Mouse (Mus musculus) right cerebral cortex, postnatal 14 days (tissue): Measurements from ENCODE around the gene Ndrg3.
"Not testable (repeated sequence)": the region's sequence is repeated elsewhere in the genome, so short reads cannot be mapped to it uniquely, and the experiment has no call there.

Experiments used
- DNase-seq: peaks from one replicate; pipeline ENCODE4 v3.0.0; 2022

Ndrg3 gene

GRCm38 (mm10) chr2:156933426-156933825 is 58.4 kb downstream of the Ndrg3 start:
- DNase-seq, result no peak

DNA sequence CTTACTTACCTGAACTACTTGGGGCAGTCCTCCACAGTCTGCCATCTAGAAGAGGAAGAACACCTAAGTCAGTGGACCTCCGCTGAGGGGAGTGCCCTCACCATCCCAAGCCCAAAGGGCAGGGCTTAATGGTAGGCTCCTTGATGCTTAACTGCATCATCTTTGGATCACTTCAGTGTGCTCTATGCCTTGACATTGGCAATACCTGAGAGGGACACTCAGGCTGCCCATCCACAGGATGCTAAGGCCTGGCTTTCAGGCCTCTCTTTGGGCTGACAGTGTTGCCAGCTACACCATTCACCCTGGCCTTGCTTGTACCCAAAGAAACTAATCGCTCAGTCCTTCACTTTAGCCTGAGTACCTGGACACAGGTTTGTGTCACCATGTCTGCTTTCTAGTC is 60.4 kb downstream of the Ndrg3 start:
- DNase-seq, result no peak

DNA sequence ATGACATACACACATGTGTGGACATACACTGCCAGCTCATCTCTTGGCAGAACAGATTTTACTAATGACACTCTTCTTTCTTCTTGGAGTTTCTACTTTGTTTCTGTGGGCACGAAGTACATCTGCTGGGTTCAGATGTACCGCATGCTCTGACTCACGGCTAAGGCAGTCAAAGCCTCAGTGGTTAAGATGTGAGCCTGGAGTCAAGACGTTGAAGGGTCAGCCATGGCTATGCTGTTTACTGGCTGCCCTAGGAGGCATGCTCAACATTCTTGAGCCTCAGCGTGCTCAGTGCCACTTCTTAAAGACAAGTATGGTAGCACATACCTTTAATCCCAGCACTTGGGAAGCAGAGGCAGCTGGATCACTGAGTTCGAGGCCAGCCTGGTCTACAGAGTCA is 61.3 kb downstream of the Ndrg3 start:
- no peak for DNase-seq

DNA sequence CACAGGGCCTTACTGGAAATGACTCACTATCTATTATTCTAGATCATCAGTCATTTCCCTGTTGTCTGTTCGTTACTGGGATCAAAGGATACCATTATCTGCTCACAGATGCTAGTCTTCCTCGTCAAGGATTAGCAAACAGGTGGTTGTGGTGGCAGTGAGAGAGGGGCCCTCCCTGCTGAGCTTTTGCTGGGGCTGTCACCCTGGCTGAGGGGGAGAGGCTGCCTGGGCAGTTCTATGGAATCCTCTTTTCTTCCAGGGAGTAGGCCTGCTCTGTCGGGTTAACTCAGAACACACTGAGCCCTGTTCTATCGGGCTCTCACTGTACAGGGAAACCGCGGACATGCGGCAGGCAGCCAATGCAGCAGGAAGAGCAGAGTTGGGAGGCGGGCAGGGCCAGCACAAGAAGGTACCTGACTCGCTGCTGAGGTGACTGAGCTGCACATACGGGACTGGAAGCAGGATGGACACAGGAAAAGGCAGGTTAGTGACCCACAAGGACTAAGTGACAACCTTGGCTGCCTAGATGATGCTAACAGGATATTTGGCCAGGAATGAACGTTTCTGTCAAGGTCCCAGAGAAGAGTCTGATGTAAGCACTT is 62.2 kb downstream of the Ndrg3 start:
- DNase-seq, result no peak

DNA sequence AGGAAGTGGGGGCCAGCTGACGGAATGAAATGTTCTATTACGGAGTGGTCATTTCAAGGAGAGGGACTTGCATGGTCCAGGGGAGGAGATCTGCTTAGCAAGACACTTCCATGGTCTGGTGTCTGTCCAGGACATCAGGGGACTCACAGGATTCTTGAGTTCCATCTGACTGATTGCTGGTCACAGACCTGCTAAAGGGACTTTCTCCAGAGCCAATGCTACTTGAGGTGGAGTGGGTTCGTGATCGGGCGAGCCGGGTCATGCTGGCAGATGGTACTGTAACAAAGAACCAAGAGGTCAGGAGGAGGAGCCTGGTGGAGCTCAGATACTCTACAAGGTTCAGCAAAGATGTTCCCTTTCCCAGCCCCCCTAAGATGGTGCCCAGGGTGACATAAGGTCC is 63.2 kb downstream of the Ndrg3 start:
- DNase-seq, result no peak

DNA sequence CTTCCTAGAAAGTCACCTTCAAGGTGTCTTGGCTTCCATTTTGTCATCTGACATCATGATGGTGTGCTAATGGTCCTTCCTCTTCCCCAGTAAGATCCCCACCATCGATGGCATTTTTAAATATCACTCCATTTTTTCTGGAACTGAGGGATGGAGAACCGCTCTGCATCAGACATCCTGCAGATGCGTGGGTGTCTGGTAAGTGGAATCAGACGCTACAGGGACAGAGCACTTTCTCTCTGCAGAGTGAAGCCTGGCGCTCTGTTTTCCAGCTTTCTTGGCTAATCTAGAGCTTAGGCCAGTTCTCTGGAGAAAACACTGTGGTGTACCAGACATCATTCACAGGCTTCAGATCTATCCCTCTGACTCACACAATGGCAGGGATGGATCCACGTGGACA is 64.2 kb downstream of the Ndrg3 start:
- DNase-seq, result no peak

DNA sequence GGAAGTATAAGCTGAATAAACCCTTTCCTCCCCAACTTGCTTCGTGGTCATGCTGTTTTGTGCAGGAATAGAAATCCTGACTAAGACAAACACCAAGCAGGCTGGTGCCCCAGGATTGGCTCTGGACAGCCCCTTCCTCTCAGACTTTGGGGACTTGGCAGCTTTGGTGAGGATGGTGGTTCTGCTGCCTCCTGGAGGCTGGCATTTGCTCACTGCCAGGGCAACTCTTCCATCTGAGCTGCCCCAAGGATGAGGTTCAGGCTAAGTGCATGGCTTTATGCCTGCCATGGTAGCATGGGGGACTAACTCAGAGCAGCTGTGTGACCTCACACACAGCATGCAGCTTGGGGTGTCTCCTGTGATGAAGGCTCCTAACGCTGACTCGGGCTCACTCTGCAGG is 66.2 kb downstream of the Ndrg3 start:
- not testable (repeated sequence) for DNase-seq

- DNase-seq, result not testable (repeated sequence)
Measured at GRCm38 (mm10) chr2:156925075-156925474, 66.8 kb downstream of the Ndrg3 start.

DNA sequence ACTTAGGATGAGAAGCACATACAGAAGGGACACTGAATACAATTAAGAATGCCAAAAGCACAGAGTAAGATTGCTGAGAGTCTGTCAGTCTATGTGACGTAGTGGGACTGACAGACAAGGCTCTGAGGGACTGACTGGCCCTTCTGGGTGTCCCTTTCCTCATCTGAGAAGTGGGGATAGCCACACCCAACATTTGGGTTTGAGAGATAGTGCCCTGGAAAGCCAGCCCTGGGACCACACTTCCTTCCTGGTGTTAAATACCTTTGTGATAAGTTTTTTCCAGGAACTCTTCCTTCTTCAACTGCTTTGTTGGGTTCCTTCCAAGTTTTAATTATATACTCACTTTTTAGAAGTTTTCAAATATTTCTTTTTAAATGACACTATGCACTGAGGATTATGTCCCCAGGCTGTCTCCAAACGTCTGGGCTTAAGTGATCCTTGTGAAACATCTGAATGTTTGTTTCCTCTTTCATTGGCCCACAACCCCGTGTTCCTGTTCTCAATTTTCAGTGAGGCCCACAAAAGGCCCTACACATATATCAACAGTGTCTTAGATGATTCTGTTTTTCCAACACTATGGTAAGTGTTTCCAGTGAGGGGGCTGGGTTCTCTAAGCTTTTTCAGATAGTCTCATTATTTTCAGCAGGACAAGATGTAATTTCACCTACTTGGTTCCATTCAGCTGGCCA is 67.5 kb downstream of the Ndrg3 start:
- DNase-seq, result no peak

DNA sequence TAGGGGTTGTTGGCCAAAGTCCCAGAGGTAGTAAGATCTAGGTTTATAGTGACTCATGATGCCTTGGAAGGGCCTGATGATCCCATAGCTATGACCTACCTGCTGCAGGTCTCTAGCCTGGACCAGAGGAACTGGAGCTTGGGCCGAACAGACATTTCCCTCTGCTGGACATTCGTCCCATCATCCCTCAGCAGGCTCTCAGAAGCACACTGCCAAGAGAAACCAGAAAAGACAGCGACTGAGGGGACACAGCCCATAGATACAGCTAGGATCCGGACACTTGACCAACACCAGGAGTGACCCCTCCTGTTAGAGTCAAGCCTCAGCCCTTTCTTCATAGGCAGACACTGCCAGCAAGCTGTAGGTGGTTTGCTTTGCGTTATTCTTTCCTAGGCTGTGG is 68.8 kb downstream of the Ndrg3 start:
- DNase-seq, result no peak

DNA sequence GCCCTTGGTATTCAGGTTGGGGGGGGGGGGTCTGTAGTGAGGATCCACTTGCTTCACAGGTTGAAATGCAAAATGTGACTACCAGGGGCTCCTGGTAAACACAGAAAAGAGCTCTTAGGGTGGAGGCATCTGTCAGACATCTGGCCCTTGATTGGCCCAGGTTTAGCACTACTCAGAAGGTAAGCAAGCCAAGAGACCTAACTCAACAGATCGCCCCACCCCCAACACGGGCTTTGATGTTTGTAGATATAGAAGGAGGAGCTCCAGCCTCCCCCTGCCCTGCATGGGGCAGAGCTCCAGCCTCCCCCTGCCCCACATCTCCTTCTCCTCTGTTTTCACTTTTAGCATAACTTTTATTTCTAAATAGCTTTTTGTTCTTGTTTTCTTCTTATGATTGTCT is 72.1 kb downstream of the Ndrg3 start:
- DNase-seq, result no peak

DNA sequence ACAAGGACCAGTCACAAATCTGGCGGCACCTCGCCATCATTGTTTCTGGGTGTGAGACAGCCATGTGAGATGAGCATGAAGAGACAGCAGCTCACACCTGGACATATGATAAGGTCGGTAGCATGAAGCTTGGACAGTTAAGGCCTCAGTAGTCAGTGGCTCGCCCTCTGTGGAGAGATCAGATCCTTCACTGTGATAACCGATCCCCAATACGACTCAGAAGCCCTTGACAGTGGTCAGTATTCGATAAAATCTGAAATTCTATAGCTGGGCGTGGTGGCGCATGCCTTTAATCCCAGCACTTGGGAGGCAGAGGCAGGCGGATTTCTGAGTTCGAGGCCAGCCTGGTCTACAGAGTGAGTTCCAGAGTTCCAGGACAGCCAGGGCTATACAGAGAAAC is 72.7 kb downstream of the Ndrg3 start:
- DNase-seq, result not testable (repeated sequence)

DNA sequence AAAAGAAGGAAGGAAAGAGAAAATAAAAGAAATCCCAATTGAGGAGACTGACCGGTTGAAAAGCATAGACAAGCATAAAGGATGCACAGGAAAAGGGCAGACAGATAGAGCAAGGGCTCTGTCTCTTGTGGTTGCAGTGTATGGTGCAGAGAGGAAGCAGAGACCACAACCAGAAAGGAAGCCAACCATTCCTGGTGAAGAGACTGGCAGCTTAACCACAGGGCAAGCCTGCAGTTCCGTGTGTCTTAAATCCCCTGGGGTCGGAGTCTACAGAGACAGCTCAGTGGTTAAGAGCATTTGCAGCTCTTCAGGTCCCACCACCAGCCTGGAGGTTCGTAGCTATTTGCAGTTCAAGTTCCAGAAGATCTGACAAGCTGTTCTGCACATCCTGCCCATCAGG is 73.3 kb downstream of the Ndrg3 start:
- no peak for DNase-seq

DNA sequence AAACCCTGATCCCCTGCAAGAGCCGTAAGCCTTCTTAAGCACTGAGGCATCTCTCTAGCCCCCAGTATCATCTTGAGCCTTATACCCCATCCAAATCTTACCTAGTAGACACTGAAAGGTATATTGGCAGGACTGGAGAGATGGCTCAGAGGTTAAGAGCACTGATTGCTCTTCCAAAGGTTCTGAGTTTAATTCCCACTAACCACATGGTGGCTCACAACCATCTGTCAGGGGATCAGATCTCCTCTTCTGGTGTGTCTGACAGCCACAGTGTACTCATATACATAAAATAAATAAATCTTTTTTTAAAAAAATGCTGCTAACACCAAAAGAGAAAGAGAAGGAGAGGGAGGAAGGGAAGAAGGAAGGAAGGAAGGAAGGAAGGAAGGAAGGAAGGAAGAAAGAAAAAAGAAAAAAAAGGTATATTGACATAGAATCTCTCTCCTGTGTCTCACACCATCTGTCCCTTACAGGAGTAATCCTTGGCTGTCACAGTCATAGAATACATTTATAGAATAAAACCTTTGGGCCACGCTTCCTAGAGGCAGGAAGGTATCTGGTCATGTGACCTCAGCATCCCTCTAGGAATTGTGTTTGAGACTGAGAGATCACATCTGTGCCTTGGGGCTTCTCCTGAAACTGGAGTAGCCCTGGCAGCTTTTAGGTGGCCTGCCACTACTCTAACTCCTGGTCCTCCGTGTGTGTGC is 75.3 kb downstream of the Ndrg3 start:
- no peak for DNase-seq

DNA sequence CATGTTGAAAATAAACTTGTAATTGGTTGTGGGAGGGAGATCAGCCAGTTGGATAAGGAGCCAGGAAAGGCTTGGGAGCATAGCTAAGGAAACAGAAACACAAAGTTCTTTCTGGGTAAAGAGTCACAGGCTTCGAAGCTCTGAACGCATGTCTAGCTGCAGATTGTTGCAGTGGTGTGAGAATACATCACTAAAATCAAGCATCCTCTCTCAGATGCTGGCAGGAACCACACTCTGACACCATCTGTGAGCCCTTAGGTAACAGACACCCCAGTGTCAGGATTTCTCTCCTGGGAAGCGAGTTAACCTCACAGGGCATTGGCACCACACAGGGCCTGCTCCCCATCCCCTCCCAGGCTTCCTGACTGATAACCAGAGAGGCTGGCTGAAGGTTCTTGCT is 76.3 kb downstream of the Ndrg3 start:
- no peak for DNase-seq

- no peak for DNase-seq
Measured at GRCm38 (mm10) chr2:156913191-156913590, 78.7 kb downstream of the Ndrg3 start.

DNA sequence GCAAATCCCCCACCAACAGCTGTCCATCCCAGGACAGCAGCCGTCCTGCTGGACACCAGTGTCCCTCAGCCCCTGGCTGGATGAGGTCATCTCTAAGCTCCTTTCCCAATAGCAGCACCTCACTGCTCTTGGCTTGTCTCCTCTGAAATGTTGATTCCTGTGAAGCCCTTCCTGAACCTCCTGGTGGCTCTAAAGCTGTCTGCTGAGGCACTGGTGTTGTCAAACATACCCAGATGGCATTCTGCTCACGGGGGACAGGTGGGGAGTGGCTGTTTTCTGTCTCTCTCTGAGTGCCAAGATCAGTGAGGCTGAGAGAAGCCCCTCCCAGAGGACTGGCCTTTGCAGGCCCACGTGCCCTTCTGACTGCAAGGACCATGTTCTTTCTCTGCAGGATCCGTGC is 85.9 kb downstream of the Ndrg3 start:
- DNase-seq, result not testable (repeated sequence)

DNA sequence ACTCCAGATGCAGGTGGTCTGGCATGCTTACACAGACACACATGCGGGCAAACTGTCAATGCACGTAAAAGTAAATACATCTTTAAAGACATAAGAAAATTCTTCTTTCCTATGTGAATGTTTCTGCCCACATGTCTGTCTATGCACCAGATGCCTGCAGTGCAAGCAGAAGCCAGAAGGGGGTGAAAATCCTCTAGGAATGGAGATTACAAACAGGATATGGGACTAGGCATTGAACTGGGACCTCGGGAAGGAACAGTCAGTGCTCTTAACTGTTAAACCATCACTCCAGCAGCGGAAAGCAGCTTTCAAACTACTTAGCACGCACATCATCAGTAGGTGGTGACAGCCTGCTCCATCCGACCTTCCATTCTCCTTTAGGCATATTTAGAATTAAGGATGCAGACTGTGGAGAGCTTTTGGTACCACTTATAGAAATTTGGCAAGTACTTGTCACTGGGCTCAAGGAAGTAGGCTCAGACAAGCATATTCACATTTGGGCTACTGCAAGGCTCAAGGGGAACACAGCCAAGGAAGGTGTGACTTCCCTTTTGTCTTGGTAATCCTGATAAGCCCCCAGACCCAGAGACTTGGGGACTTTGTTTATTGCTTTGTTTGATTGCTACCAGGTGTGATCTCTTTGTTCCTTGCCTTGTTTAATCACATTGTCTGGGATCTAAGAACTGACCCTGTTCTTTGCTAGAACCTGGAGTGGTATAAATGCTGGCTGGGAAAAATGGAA is 86.7 kb downstream of the Ndrg3 start:
- peak; percentile 81 for DNase-seq

GRCm38 (mm10) chr2:156903367-156903766 is 88.5 kb downstream of the Ndrg3 start:
- no peak for DNase-seq

GRCm38 (mm10) chr2:156902411-156902810 is 89.4 kb downstream of the Ndrg3 start:
- not testable (repeated sequence) for DNase-seq

GRCm38 (mm10) chr2:156901883-156902282 is 90.0 kb downstream of the Ndrg3 start:
- DNase-seq, result no peak

GRCm38 (mm10) chr2:156901344-156901743 is 90.5 kb downstream of the Ndrg3 start:
- no peak for DNase-seq

GRCm38 (mm10) chr2:156899184-156899583 is 92.7 kb downstream of the Ndrg3 start:
- DNase-seq, result no peak

DNA sequence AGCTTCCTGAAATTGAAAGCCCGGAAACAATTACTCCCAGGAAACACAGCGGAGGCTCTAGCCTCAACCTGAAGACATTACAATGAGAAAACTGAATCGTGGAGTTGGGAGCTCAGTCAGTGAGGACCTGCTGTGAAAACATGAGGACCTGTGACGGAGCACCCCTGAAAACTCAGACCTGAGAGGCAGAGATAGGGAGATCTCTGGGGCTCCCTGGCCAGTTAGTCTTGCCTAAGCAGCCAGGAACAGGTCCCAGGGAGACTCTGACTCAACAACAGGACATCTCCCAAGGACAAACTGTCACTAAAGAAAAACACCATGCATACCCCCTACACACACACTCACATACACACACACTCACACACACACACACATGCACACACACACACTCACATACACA is 93.5 kb downstream of the Ndrg3 start:
- no peak for DNase-seq
